ENCODE assay signal across 22 mouse cellular contexts in the genomic region with DNA sequence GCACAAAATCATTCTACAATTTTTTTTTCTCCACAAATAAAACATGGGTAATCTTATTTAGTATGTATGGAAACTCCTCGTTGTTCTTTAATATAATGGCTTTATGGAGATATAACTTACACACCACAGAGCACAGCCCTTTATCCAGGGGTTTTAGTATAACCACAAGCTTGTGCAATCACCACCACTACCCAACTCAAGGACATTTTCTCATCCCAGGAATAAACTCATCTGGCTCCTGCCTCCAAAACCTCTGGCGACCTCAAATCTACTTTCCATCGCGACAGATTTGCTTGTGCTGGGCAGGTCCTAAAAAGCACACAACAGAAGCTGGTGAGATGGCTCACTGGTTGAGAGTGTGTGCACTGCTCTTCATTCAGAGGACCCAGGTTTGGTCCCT. TPM values are rescaled to one million over a fixed set of nuclear protein-coding genes. Genes with fewer than 3 reads are reported as not detected.
DNase-seq lines count a peak whose midpoint lies in the region; ATAC-seq lines count a peak whose summit lies in the region.
"Had no signal": no experiment of that assay in that cellular context is flagged by ENCODE, and none has a peak within 500 bp of the region (broad histone marks: within the 10 kb centered on the region; RNA-seq: fewer than 3 reads in every experiment).

No protein-coding gene starts in this region.

- no peak for DNase-seq in embryonic facial prominence, embryonic 10.5 days (ENCODE audit: low spot score)
- no peak for DNase-seq in liver
- DNase-seq in layer of hippocampus, postnatal 36 days = no peak
- no peak for DNase-seq in layer of hippocampus, adult 8-10 months (ENCODE audit: low spot score in 2 of 2)
- DNase-seq: adrenal gland, adult 8-10 months; adrenal gland, postnatal 36 days; cerebellum, adult 11 months; cerebellum, adult 8-10 months; cerebellum, postnatal 25 days; gastrocnemius, adult 2 months; gastrocnemius, postnatal 25 days had no signal

- H3K27ac ChIP-seq in embryonic facial prominence, embryonic 13.5 days = 0 out of 2 replicates have a peak overlapping the region, but pooled peaks have one; percentile 3
- no peak overlapping the region for H3K27ac ChIP-seq in embryonic facial prominence, embryonic 10.5 days (replicated peaks)
- H3K27ac ChIP-seq in liver, embryonic 12.5 days = peak overlapping the region; percentile 32; the same call in 1 of the 2 replicates
- H3K27ac ChIP-seq in liver, embryonic 15.5 days (replicated peaks) = peak overlapping the region; percentile 15
- H3K27ac ChIP-seq: forebrain, embryonic 10.5 days; gastrocnemius, adult 2 months; hindbrain, embryonic 10.5 days; hindbrain, embryonic 14.5 days had no signal

- WGBS in embryonic facial prominence, embryonic 13.5 days = 72% methylated on average over 4 of the region's 4 CpGs
- 87% methylated on average over 4 of the region's 4 CpGs for WGBS in embryonic facial prominence, embryonic 10.5 days
- WGBS in liver, embryonic 12.5 days (ENCODE audit: insufficient replicate concordance) = 62% methylated on average over 4 of the region's 4 CpGs
- 50% methylated on average over 4 of the region's 4 CpGs for WGBS in liver, embryonic 15.5 days (ENCODE audit: insufficient replicate concordance)

- peaks cover 11% of the 10 kb centered on the region for H3K4me1 ChIP-seq in embryonic facial prominence, embryonic 13.5 days
- peaks cover 19% of the 10 kb centered on the region for H3K4me1 ChIP-seq in embryonic facial prominence, embryonic 10.5 days
- H3K4me1 ChIP-seq in liver, embryonic 12.5 days = peaks cover 31% of the 10 kb centered on the region
- peaks cover 44% of the 10 kb centered on the region for H3K4me1 ChIP-seq in liver, embryonic 15.5 days (replicated peaks)

- H3K36me3 ChIP-seq in embryonic facial prominence, embryonic 13.5 days = 0 out of 2 replicates have a peak, but pooled peaks cover 17% of the 10 kb centered on the region
- H3K36me3 ChIP-seq in embryonic facial prominence, embryonic 10.5 days (replicated peaks) = 0 out of 2 replicates have a peak, but pooled peaks cover 6% of the 10 kb centered on the region
- no peaks in the 10 kb centered on the region for H3K36me3 ChIP-seq in liver, embryonic 12.5 days
- no peaks in the 10 kb centered on the region for H3K36me3 ChIP-seq in liver, embryonic 15.5 days (replicated peaks)
- H3K36me3 ChIP-seq: heart, embryonic 12.5 days; hindbrain, embryonic 10.5 days had no signal

- H3K4me2 ChIP-seq in embryonic facial prominence, embryonic 13.5 days = no peak overlapping the region
- no peak overlapping the region for H3K4me2 ChIP-seq in liver, embryonic 12.5 days
- no peak overlapping the region for H3K4me2 ChIP-seq in liver, embryonic 15.5 days
- H3K4me2 ChIP-seq: heart, embryonic 12.5 days; hindbrain, embryonic 14.5 days had no signal

- H3K9ac ChIP-seq in embryonic facial prominence, embryonic 13.5 days = no peak overlapping the region
- no peak overlapping the region for H3K9ac ChIP-seq in liver, embryonic 12.5 days
- no peak overlapping the region for H3K9ac ChIP-seq in liver, embryonic 15.5 days
- H3K9ac ChIP-seq: heart, embryonic 12.5 days; hindbrain, embryonic 14.5 days had no signal

- no peaks in the 10 kb centered on the region for H3K27me3 ChIP-seq in embryonic facial prominence, embryonic 13.5 days
- H3K27me3 ChIP-seq in embryonic facial prominence, embryonic 10.5 days (replicated peaks; ENCODE audit: low read depth, poor library complexity, severe bottlenecking) = no peaks in the 10 kb centered on the region
- H3K27me3 ChIP-seq in liver, embryonic 12.5 days (replicated peaks) = peaks cover 17% of the 10 kb centered on the region
- H3K27me3 ChIP-seq in liver, embryonic 15.5 days = no peaks in the 10 kb centered on the region
- H3K27me3 ChIP-seq: heart, embryonic 12.5 days had no signal

- ATAC-seq in embryonic facial prominence, embryonic 13.5 days (ENCODE audit: insufficient number of reproducible peaks, insufficient read depth, low FRiP score, low TSS enrichment, low read depth) = no peak
- no peak for ATAC-seq in liver, embryonic 12.5 days
- no peak for ATAC-seq in liver, embryonic 15.5 days (ENCODE audit: insufficient read depth)
- no peak for ATAC-seq in erythroblast, adult 5-6 weeks (replicated peaks; ENCODE audit: low FRiP score, poor library complexity, severe bottlenecking)
- ATAC-seq: forebrain, embryonic 14.5 days had no signal

- no peak overlapping the region for H3K4me3 ChIP-seq in embryonic facial prominence, embryonic 13.5 days
- no peak overlapping the region for H3K4me3 ChIP-seq in embryonic facial prominence, embryonic 10.5 days
- H3K4me3 ChIP-seq in liver, embryonic 12.5 days = no peak overlapping the region
- no peak overlapping the region for H3K4me3 ChIP-seq in liver, embryonic 15.5 days (replicated peaks)
- H3K4me3 ChIP-seq: erythroblast, embryonic 14.5 days; forebrain, embryonic 10.5 days; gastrocnemius, adult 2 months; heart, embryonic 12.5 days; hindbrain, embryonic 10.5 days had no signal

- no peaks in the 10 kb centered on the region for H3K9me3 ChIP-seq in embryonic facial prominence, embryonic 13.5 days
- no peaks in the 10 kb centered on the region for H3K9me3 ChIP-seq in embryonic facial prominence, embryonic 10.5 days
- no peaks in the 10 kb centered on the region for H3K9me3 ChIP-seq in liver, embryonic 12.5 days (replicated peaks)
- no peaks in the 10 kb centered on the region for H3K9me3 ChIP-seq in liver, embryonic 15.5 days (replicated peaks)
- H3K9me3 ChIP-seq: forebrain, embryonic 10.5 days; heart, embryonic 12.5 days; hindbrain, embryonic 10.5 days had no signal

RNA-seq across cellular contexts. Expression of gene Zfp740, which starts 9.4 kb away (rescaled TPM):
- 82.4 and 86.3 TPM in 2 replicates for polyA plus RNA-seq in embryonic facial prominence, embryonic 13.5 days (2015; fragmentation: Nextera tagmentation; extraction: Ambion mirVana)
- polyA plus RNA-seq in embryonic facial prominence, embryonic 10.5 days (2016; fragmentation: Nextera tagmentation; extraction: Ambion mirVana) = 77.6 and 79.3 TPM in 2 replicates
- 31.2 and 32.0 TPM in 2 replicates for polyA plus RNA-seq in liver, embryonic 12.5 days (2016; fragmentation: Nextera tagmentation; extraction: Ambion mirVana)
- 15.3 and 18.9 TPM in 2 replicates for polyA plus RNA-seq in liver, embryonic 15.5 days (2015; fragmentation: Nextera tagmentation; extraction: Ambion mirVana)
- total RNA-seq in erythroblast, adult 5-6 weeks (2015; ENCODE audit: low replicate concordance) = 14.2 and 19.0 TPM in 2 replicates
- total RNA-seq in erythroblast, adult 5-6 weeks (2017; ENCODE audit: low replicate concordance) = 15.7 and 21.5 TPM in 2 replicates
- total RNA-seq in layer of hippocampus, postnatal 36 days (2021) = 10 to 100 TPM; 68.8 to 69.4 TPM
- 10 to 100 TPM; 74.5 to 85.4 (median 79.0) TPM for total RNA-seq in layer of hippocampus, adult 8-10 months (2022)

RNA-seq across cellular contexts. Expression of gene Csad, which starts 10.9 kb away (rescaled TPM):
- 89.6 and 102 TPM in 2 replicates for polyA plus RNA-seq in embryonic facial prominence, embryonic 13.5 days (2015; fragmentation: Nextera tagmentation; extraction: Ambion mirVana)
- 48.6 and 48.7 TPM in 2 replicates for polyA plus RNA-seq in embryonic facial prominence, embryonic 10.5 days (2016; fragmentation: Nextera tagmentation; extraction: Ambion mirVana)
- polyA plus RNA-seq in liver, embryonic 12.5 days (2016; fragmentation: Nextera tagmentation; extraction: Ambion mirVana) = 21.9 and 26.6 TPM in 2 replicates
- 40.5 and 56.5 TPM in 2 replicates for polyA plus RNA-seq in liver, embryonic 15.5 days (2015; fragmentation: Nextera tagmentation; extraction: Ambion mirVana)
- total RNA-seq in erythroblast, adult 5-6 weeks (2015; ENCODE audit: low replicate concordance) = 2.9 TPM in 1 of 2 replicates, not detected in the other
- total RNA-seq in erythroblast, adult 5-6 weeks (2017; ENCODE audit: low replicate concordance) = 9.3 and 12.5 TPM in 2 replicates
- 10 to 100 TPM; 37.1 to 39.5 TPM for total RNA-seq in layer of hippocampus, postnatal 36 days (2021)
- 10 to 100 TPM; 32.4 to 41.6 (median 35.8) TPM for total RNA-seq in layer of hippocampus, adult 8-10 months (2022)

RNA-seq across cellular contexts. Expression of gene Itgb7, which starts 38.1 kb away (rescaled TPM):
- 3.0 and 3.3 TPM in 2 replicates for polyA plus RNA-seq in embryonic facial prominence, embryonic 13.5 days (2015; fragmentation: Nextera tagmentation; extraction: Ambion mirVana)
- polyA plus RNA-seq in embryonic facial prominence, embryonic 10.5 days (2016; fragmentation: Nextera tagmentation; extraction: Ambion mirVana) = 1.1 and 1.6 TPM in 2 replicates
- polyA plus RNA-seq in liver, embryonic 12.5 days (2016; fragmentation: Nextera tagmentation; extraction: Ambion mirVana) = 6.4 and 8.9 TPM in 2 replicates
- polyA plus RNA-seq in liver, embryonic 15.5 days (2015; fragmentation: Nextera tagmentation; extraction: Ambion mirVana) = 6.4 and 6.6 TPM in 2 replicates
- total RNA-seq in erythroblast, adult 5-6 weeks (2015; ENCODE audit: low replicate concordance) = 36.8 and 55.3 TPM in 2 replicates
- total RNA-seq in erythroblast, adult 5-6 weeks (2017; ENCODE audit: low replicate concordance) = 31.0 and 35.5 TPM in 2 replicates
- 1 to 10 TPM; 1.8 to 2.2 TPM for total RNA-seq in layer of hippocampus, postnatal 36 days (2021)
- 1 to 10 TPM in 3 of 4 experiments, under 1 TPM in 1; 0.97 to 3.3 (median 1.7) TPM for total RNA-seq in layer of hippocampus, adult 8-10 months (2022)

RNA-seq across cellular contexts. Expression of gene Soat2, which starts 43.3 kb away (rescaled TPM):
- 0.88 TPM in 1 of 2 replicates, not detected in the other for polyA plus RNA-seq in embryonic facial prominence, embryonic 13.5 days (2015; fragmentation: Nextera tagmentation; extraction: Ambion mirVana)
- 0.09 and 0.18 TPM in 2 replicates for polyA plus RNA-seq in embryonic facial prominence, embryonic 10.5 days (2016; fragmentation: Nextera tagmentation; extraction: Ambion mirVana)
- polyA plus RNA-seq in liver, embryonic 12.5 days (2016; fragmentation: Nextera tagmentation; extraction: Ambion mirVana) = 28.3 and 29.8 TPM in 2 replicates
- polyA plus RNA-seq in liver, embryonic 15.5 days (2015; fragmentation: Nextera tagmentation; extraction: Ambion mirVana) = 33.1 and 34.7 TPM in 2 replicates
- 1.0 TPM in 1 of 2 replicates, not detected in the other for total RNA-seq in erythroblast, adult 5-6 weeks (2015; ENCODE audit: low replicate concordance)
- 1.5 and 1.8 TPM in 2 replicates for total RNA-seq in erythroblast, adult 5-6 weeks (2017; ENCODE audit: low replicate concordance)
- total RNA-seq in layer of hippocampus, postnatal 36 days (2021) = under 1 TPM in 1 of 2 experiments, not detected in 1; 0.23 TPM
- total RNA-seq in layer of hippocampus, adult 8-10 months (2022) = under 1 TPM in 2 of 4 experiments, not detected in 2; 0.20 to 0.39 TPM
- polyA plus RNA-seq: forebrain, embryonic 14.5 days; hindbrain, embryonic 14.5 days had no signal

RNA-seq across cellular contexts. Expression of gene Igfbp6, which starts 49.5 kb away (rescaled TPM):
- 1.1 and 1.9 TPM in 2 replicates for polyA plus RNA-seq in embryonic facial prominence, embryonic 13.5 days (2015; fragmentation: Nextera tagmentation; extraction: Ambion mirVana)
- 0.26 and 0.36 TPM in 2 replicates for polyA plus RNA-seq in embryonic facial prominence, embryonic 10.5 days (2016; fragmentation: Nextera tagmentation; extraction: Ambion mirVana)
- 0.72 and 1.1 TPM in 2 replicates for polyA plus RNA-seq in liver, embryonic 12.5 days (2016; fragmentation: Nextera tagmentation; extraction: Ambion mirVana)
- 1.8 and 1.9 TPM in 2 replicates for polyA plus RNA-seq in liver, embryonic 15.5 days (2015; fragmentation: Nextera tagmentation; extraction: Ambion mirVana)
- total RNA-seq in erythroblast, adult 5-6 weeks (2015; ENCODE audit: low replicate concordance) = 1.5 TPM in 1 of 2 replicates, not detected in the other
- not detected in 2 replicates for total RNA-seq in erythroblast, adult 5-6 weeks (2017; ENCODE audit: low replicate concordance)
- 1 to 10 TPM; 8.2 to 8.9 TPM for total RNA-seq in layer of hippocampus, postnatal 36 days (2021)
- 10 to 100 TPM; 11.2 to 13.6 (median 12.7) TPM for total RNA-seq in layer of hippocampus, adult 8-10 months (2022)
- total RNA-seq: granulocyte monocyte progenitor cell, adult 5-6 weeks had no signal
- polyA plus RNA-seq: hindbrain, embryonic 10.5 days had no signal
